In genomic region chr19:61207506-61207905, GRCm38 (mm10) we compare ENCODE assay signal across 31 mouse cellular contexts. TPM values are rescaled to one million over a fixed set of nuclear protein-coding genes. Genes with fewer than 3 reads are reported as not detected.
DNase-seq lines count a peak whose midpoint lies in the region; ATAC-seq and TF ChIP-seq lines count a peak whose summit lies in the region.
"Not testable (repeated sequence)": the region's sequence is repeated elsewhere in the genome, so short reads cannot be mapped to it uniquely, and the experiment has no call there.
"Had no signal": no experiment of that assay in that cellular context is flagged by ENCODE, and none has a peak within 500 bp of the region (broad histone marks: within the 10 kb centered on the region; RNA-seq: fewer than 3 reads in every experiment).

No protein-coding gene starts in this region.

- H3K4me2 ChIP-seq in liver, embryonic 11.5 days; liver, embryonic 14.5 days (ENCODE audit: low read depth); liver, postnatal 0 days (ENCODE audit: low read depth, low read length): not testable (repeated sequence)

- H3K27ac ChIP-seq in MEL (ENCODE audit: control insufficient read depth, low read depth, low read length) = peak overlapping the region; percentile 47
- H3K27ac ChIP-seq in liver, embryonic 11.5 days (ENCODE audit: low read depth, low read length); liver, embryonic 14.5 days; liver, postnatal 0 days (ENCODE audit: low read depth): not testable (repeated sequence)

- not testable (repeated sequence) for H3K79me2 ChIP-seq in MEL (ENCODE audit: control insufficient read depth, insufficient read depth, low read length, poor library complexity)

- not testable (repeated sequence) for H3K4me1 ChIP-seq in MEL (ENCODE audit: control insufficient read depth in 1 of 2, insufficient read depth in 2 of 2, low read length in 2 of 2); liver, embryonic 11.5 days (replicated peaks; ENCODE audit: control insufficient read depth, insufficient read depth, low read length); liver, embryonic 14.5 days (replicated peaks; ENCODE audit: control insufficient read depth in 2 of 2, insufficient read depth in 2 of 2, low read length in 1 of 2); liver, postnatal 0 days (ENCODE audit: insufficient read depth)

- peak; percentile 70 for DNase-seq in MEL (ENCODE audit: low read depth, low spot score)
- DNase-seq in adrenal gland, adult (ENCODE audit: inconsistent age in 2 of 2, low spot score in 1 of 2) = peak; percentile 35 to 72
- DNase-seq in adrenal gland, postnatal 14 days = peak; percentile 32
- DNase-seq in liver, embryonic 11.5 days (ENCODE audit: low spot score); liver, embryonic 14.5 days (ENCODE audit: low read depth in 3 of 3, low spot score in 3 of 3); liver, postnatal 0 days: not testable (repeated sequence)

- peak; percentile 74 to 87 for TF ChIP-seq EP300 in MEL (IDR thresholded peaks at IDR 0.05; ENCODE audit: low read depth in 1 of 2, low read length in 2 of 2)
- peak; percentile 64 for TF ChIP-seq EP300 in liver, embryonic 14.5 days (IDR thresholded peaks at IDR 0.05; ENCODE audit: low read depth)
- TF ChIP-seq EP300 in liver, postnatal 0 days (IDR thresholded peaks at IDR 0.05; ENCODE audit: low read depth) = peak; percentile 91

- peak; percentile 79 for ATAC-seq in erythroid progenitor cell, adult 5-6 weeks (replicated peaks; ENCODE audit: low FRiP score, poor library complexity, severe bottlenecking)
- peak; percentile 63 for ATAC-seq in liver, embryonic 11.5 days (replicated peaks; ENCODE audit: low FRiP score)
- ATAC-seq in liver, embryonic 14.5 days (ENCODE audit: insufficient read depth) = peak; percentile 78
- ATAC-seq in liver, postnatal 0 days = peak; percentile 82

- H3K27me3 ChIP-seq in MEL (ENCODE audit: control insufficient read depth in 1 of 2, insufficient read depth in 2 of 2, low read length in 2 of 2); liver, embryonic 11.5 days (replicated peaks; ENCODE audit: control insufficient read depth, insufficient read depth, low read length); liver, embryonic 14.5 days (ENCODE audit: control insufficient read depth, insufficient read depth, low read length); liver, postnatal 0 days (ENCODE audit: insufficient read depth, low read length): not testable (repeated sequence)

- not testable (repeated sequence) for TF ChIP-seq POLR2A in MEL (IDR thresholded peaks at IDR 0.05; ENCODE audit: control insufficient read depth in 1 of 2, insufficient read depth in 1 of 2, low read depth in 1 of 2, low read length in 2 of 2, poor library complexity in 1 of 2)

- TF ChIP-seq RAD21 in MEL (IDR thresholded peaks at IDR 0.05; ENCODE audit: low read depth, low read length) = not testable (repeated sequence)

- WGBS in liver, embryonic 11.5 days = 49% methylated on average over 6 of the region's 6 CpGs
- 33% methylated on average over 6 of the region's 6 CpGs for WGBS in liver, embryonic 14.5 days (ENCODE audit: insufficient replicate concordance)
- WGBS in liver, postnatal 0 days (ENCODE audit: insufficient replicate concordance) = 57% methylated on average over 6 of the region's 6 CpGs

- not testable (repeated sequence) for H3K36me3 ChIP-seq in MEL (ENCODE audit: control insufficient read depth in 1 of 2, insufficient read depth in 2 of 2, low read length in 2 of 2); liver, embryonic 11.5 days (ENCODE audit: control insufficient read depth, insufficient read depth, low read length); liver, embryonic 14.5 days (replicated peaks; ENCODE audit: control insufficient read depth, insufficient read depth, low read depth); liver, postnatal 0 days (replicated peaks; ENCODE audit: insufficient read depth, low read length)

- H3K9ac ChIP-seq in MEL (ENCODE audit: control insufficient read depth, low read depth, low read length, poor library complexity, severe bottlenecking); liver, embryonic 11.5 days (ENCODE audit: low read depth, low read length); liver, embryonic 14.5 days (replicated peaks); liver, postnatal 0 days (replicated peaks): not testable (repeated sequence)

- not testable (repeated sequence) for H3K9me3 ChIP-seq in MEL (replicated peaks; ENCODE audit: insufficient read depth, low read length); liver, embryonic 11.5 days (ENCODE audit: control insufficient read depth, low read length); liver, embryonic 14.5 days (ENCODE audit: control insufficient read depth, low read length); liver, postnatal 0 days (ENCODE audit: low read length)

- not testable (repeated sequence) for TF ChIP-seq CTCF in MEL (IDR thresholded peaks at IDR 0.05 in 2 of 3, conservative IDR thresholded peaks at IDR 0.05 in 1 of 3; ENCODE audit: control insufficient read depth in 1 of 3, insufficient read depth in 1 of 3, low read depth in 2 of 3, low read length in 3 of 3, poor library complexity in 1 of 3, severe bottlenecking in 1 of 3); liver, embryonic 14.5 days (IDR thresholded peaks at IDR 0.05; ENCODE audit: low read depth); liver, postnatal 0 days (IDR thresholded peaks at IDR 0.05; ENCODE audit: low read depth)

- H3K4me3 ChIP-seq in MEL (ENCODE audit: control insufficient read depth in 1 of 2, insufficient read depth in 1 of 2, low read depth in 2 of 2, low read length in 2 of 2); liver, embryonic 11.5 days (ENCODE audit: low read depth, low read length); liver, embryonic 14.5 days (ENCODE audit: insufficient read depth in 1 of 2, low read depth in 2 of 2, low read length in 2 of 2); liver, postnatal 0 days (ENCODE audit: low read depth, low read length): not testable (repeated sequence)

TF ChIP-seq in MEL, 35 proteins besides CTCF, POLR2A, EP300 and RAD21:
- TF ChIP-seq TAL1 (IDR thresholded peaks at IDR 0.05; ENCODE audit: low read length) (peak; percentile 93), TCF12 (IDR thresholded peaks at IDR 0.05; ENCODE audit: low read depth, low read length) (peak; percentile 90), ETS1 (IDR thresholded peaks at IDR 0.05; ENCODE audit: low read depth, low read length) (peak; percentile 67), MYC (IDR thresholded peaks at IDR 0.05; ENCODE audit: low read depth, low read length) (peak; percentile 27; the same call in 1 of the 2 replicates), GATA1 (IDR thresholded peaks at IDR 0.05; ENCODE audit: low read depth, low read length) (peak; percentile 77)

RNA-seq across cellular contexts. Expression of gene Csf2ra, which starts 20.7 kb away (rescaled TPM):
- total RNA-seq in MEL (2012; rRNA removed) = not detected in 2 replicates
- polyA plus RNA-seq in MEL (2012; ENCODE audit: insufficient read depth in 1 of 2, insufficient read length in 2 of 2, low read depth in 1 of 2, low replicate concordance in 2 of 2, missing spikeins in 1 of 2) = not detected
- total RNA-seq in adrenal gland, postnatal 14 days (2021) = 17.8 and 21.0 TPM in 2 replicates
- 26.8 and 37.5 TPM in 2 replicates for total RNA-seq in erythroid progenitor cell, adult 5-6 weeks (2015; ENCODE audit: low replicate concordance)
- total RNA-seq in erythroid progenitor cell, adult 5-6 weeks (2017; ENCODE audit: low replicate concordance) = 9.0 and 12.9 TPM in 2 replicates
- 16.6 and 20.7 TPM in 2 replicates for polyA plus RNA-seq in liver, embryonic 11.5 days (2014; fragmentation: Nextera tagmentation; extraction: Ambion mirVana)
- 20.2 and 26.0 TPM in 2 replicates for polyA plus RNA-seq in liver, embryonic 14.5 days (2012; rRNA removed)
- 4.4 and 4.7 TPM in 2 replicates for polyA plus RNA-seq in liver, embryonic 14.5 days (2014; fragmentation: Nextera tagmentation; extraction: Ambion mirVana)
- 11.6 and 13.0 TPM in 2 replicates for polyA plus RNA-seq in liver, postnatal 0 days (2015; fragmentation: Nextera tagmentation; extraction: Ambion mirVana)

RNA-seq across cellular contexts. Expression of gene Gm6020, which starts 23.8 kb away (rescaled TPM):
- total RNA-seq in MEL (2012; rRNA removed) = not detected in 2 replicates
- polyA plus RNA-seq in MEL (2012; ENCODE audit: insufficient read depth in 1 of 2, insufficient read length in 2 of 2, low read depth in 1 of 2, low replicate concordance in 2 of 2, missing spikeins in 1 of 2) = not detected
- total RNA-seq in adrenal gland, postnatal 14 days (2021) = not detected in 2 replicates
- not detected in 2 replicates for total RNA-seq in erythroid progenitor cell, adult 5-6 weeks (2015; ENCODE audit: low replicate concordance)
- total RNA-seq in erythroid progenitor cell, adult 5-6 weeks (2017; ENCODE audit: low replicate concordance) = not detected in 2 replicates
- polyA plus RNA-seq in liver, embryonic 11.5 days (2014; fragmentation: Nextera tagmentation; extraction: Ambion mirVana) = not detected in 2 replicates
- polyA plus RNA-seq in liver, embryonic 14.5 days (2012; rRNA removed) = not detected in 2 replicates
- not detected in 2 replicates for polyA plus RNA-seq in liver, embryonic 14.5 days (2014; fragmentation: Nextera tagmentation; extraction: Ambion mirVana)
- polyA plus RNA-seq in liver, postnatal 0 days (2015; fragmentation: Nextera tagmentation; extraction: Ambion mirVana) = not detected in 2 replicates
- total RNA-seq: adrenal gland, postnatal 10 days; adrenal gland, postnatal 4 days; ES-E14; forebrain, postnatal 0 days; gastrocnemius, adult 2 months; gastrocnemius, postnatal 14 days; gastrocnemius, postnatal 4 days; heart, adult 8-10 months; heart, postnatal 25 days; hematopoietic stem cell, adult 5-6 weeks had no signal
- polyA plus RNA-seq: cerebellum, adult 2 months; cortical plate, adult 2 months; embryonic facial prominence, embryonic 10.5 days; embryonic facial prominence, embryonic 13.5 days; forebrain, embryonic 11.5 days; forebrain, embryonic 14.5 days; forebrain, postnatal 0 days; frontal cortex, adult 2 months; heart, embryonic 11.5 days; heart, embryonic 14.5 days; heart, postnatal 0 days; hindbrain, embryonic 12.5 days; hindbrain, embryonic 15.5 days; intestine, embryonic 14.5 days; Patski had no signal

RNA-seq across cellular contexts. Expression of gene Gm7102, which starts 31.4 kb away (rescaled TPM):
- total RNA-seq in MEL (2012; rRNA removed) = not detected in 2 replicates
- 1 to 10 TPM in 1 of 2 experiments, not detected in 1; 1.9 TPM for polyA plus RNA-seq in MEL (2012; ENCODE audit: insufficient read depth in 1 of 2, insufficient read length in 2 of 2, low read depth in 1 of 2, low replicate concordance in 2 of 2, missing spikeins in 1 of 2)
- total RNA-seq in adrenal gland, postnatal 14 days (2021) = not detected in 2 replicates
- not detected in 2 replicates for total RNA-seq in erythroid progenitor cell, adult 5-6 weeks (2015; ENCODE audit: low replicate concordance)
- not detected in 2 replicates for total RNA-seq in erythroid progenitor cell, adult 5-6 weeks (2017; ENCODE audit: low replicate concordance)
- not detected in 2 replicates for polyA plus RNA-seq in liver, embryonic 11.5 days (2014; fragmentation: Nextera tagmentation; extraction: Ambion mirVana)
- 0.02 TPM in 1 of 2 replicates, not detected in the other for polyA plus RNA-seq in liver, embryonic 14.5 days (2012; rRNA removed)
- polyA plus RNA-seq in liver, embryonic 14.5 days (2014; fragmentation: Nextera tagmentation; extraction: Ambion mirVana) = not detected in 2 replicates
- 0.07 TPM in 1 of 2 replicates, not detected in the other for polyA plus RNA-seq in liver, postnatal 0 days (2015; fragmentation: Nextera tagmentation; extraction: Ambion mirVana)
- total RNA-seq: gastrocnemius, adult 2 months; gastrocnemius, postnatal 14 days; gastrocnemius, postnatal 4 days; heart, adult 8-10 months had no signal
- polyA plus RNA-seq: cortical plate, adult 2 months; embryonic facial prominence, embryonic 13.5 days; forebrain, embryonic 11.5 days; forebrain, embryonic 14.5 days; heart, embryonic 14.5 days; hindbrain, embryonic 12.5 days; hindbrain, embryonic 15.5 days had no signal

Comparison
In these comparisons a context has a peak if more than half of its experiments do, and no peak if none do; other contexts are left out.
1. RNA of gene Csf2ra, which starts 20.7 kb away (polyA plus RNA-seq): 4.4 to 26.0 TPM in liver, embryonic 14.5 days, 16.6 to 20.7 TPM in liver, embryonic 11.5 days and 11.6 to 13.0 TPM in liver, postnatal 0 days; not detected in MEL; every median in the first group is over 4 times any median in the second.
2. Peak in every context shown above with its lines, with median percentiles within 50 percentile points of each other: ATAC-seq.